8 mouse cellular contexts compared by ENCODE assay signal in genomic region chr4:126227077-126227761, GRCm38 (mm10). TPM values are rescaled to one million over a fixed set of nuclear protein-coding genes. Genes with fewer than 3 reads are reported as not detected.
A peak's percentile ranks its signal among the peaks of the same experiment; 100 is the strongest.
DNase-seq lines count a peak whose midpoint lies in the region; ATAC-seq and TF ChIP-seq lines count a peak whose summit lies in the region.

No protein-coding gene starts in this region.

- H3K9me3 ChIP-seq in hindbrain, embryonic 16.5 days (ENCODE audit: control insufficient read depth, low read length) = no peaks in the 10 kb centered on the region

- H3K27ac ChIP-seq in gastrocnemius, adult 2 months = peak overlapping the region; percentile 92
- H3K27ac ChIP-seq in hindbrain, embryonic 16.5 days (ENCODE audit: low read depth, low read length) = peak overlapping the region; percentile 34

- peak overlapping the region; percentile 53; the same call in 1 of the 2 replicates for H3K9ac ChIP-seq in hindbrain, embryonic 16.5 days (ENCODE audit: low read depth, low read length)

- H3K27me3 ChIP-seq in hindbrain, embryonic 16.5 days (replicated peaks; ENCODE audit: control insufficient read depth, insufficient read depth, low read length) = no peaks in the 10 kb centered on the region

- peak; percentile 79 for ATAC-seq in hindbrain, embryonic 16.5 days

- H3K4me1 ChIP-seq in hindbrain, embryonic 16.5 days (ENCODE audit: control insufficient read depth, insufficient read depth, low read depth, low read length) = peaks cover 6% of the 10 kb centered on the region

- peak; percentile 97 for TF ChIP-seq CTCF in gastrocnemius, adult 2 months (IDR thresholded peaks at IDR 0.05)

- peak; percentile 53 for DNase-seq in WW6 (ENCODE audit: low read depth, low spot score)
- DNase-seq in cerebellum, postnatal 4 days (ENCODE audit: low spot score in 2 of 2) = peak; percentile 88 to 94
- DNase-seq in gastrocnemius, adult 2 months = peak; percentile 92
- DNase-seq in left cerebral cortex, adult 11 months (ENCODE audit: low spot score) = peak; percentile 77
- peak; percentile 85 to 93 for DNase-seq in lung, postnatal 4 days
- DNase-seq in retina, postnatal 1 day = peak; percentile 91
- DNase-seq in urinary bladder, adult 2 months (ENCODE audit: low spot score) = peak; percentile 67

- 4% methylated on average over 18 of the region's 18 CpGs for WGBS in hindbrain, embryonic 16.5 days

- intact Hi-C loops in gastrocnemius, adult 2 months (cut with DNase I) = loop anchor here (1.0 to 5.0 kb wide), 3 partner anchors 35 to 82 kb away; partner anchors contain the start of gene Trappc3

- peak overlapping the region; percentile 70 for H3K4me3 ChIP-seq in gastrocnemius, adult 2 months
- peak overlapping the region; percentile 30 for H3K4me3 ChIP-seq in hindbrain, embryonic 16.5 days (ENCODE audit: low read length)

- peaks cover 10% of the 10 kb centered on the region for H3K36me3 ChIP-seq in hindbrain, embryonic 16.5 days (ENCODE audit: control insufficient read depth, insufficient read depth, low read length)

- peak overlapping the region; percentile 64 for H3K4me2 ChIP-seq in hindbrain, embryonic 16.5 days (ENCODE audit: low read length)

RNA-seq across cellular contexts. Expression of gene Thrap3, which starts 24.7 kb away (rescaled TPM):
- total RNA-seq in gastrocnemius, adult 2 months (2021) = 100 to 1,000 TPM; 102 to 108 TPM
- 107 and 120 TPM in 2 replicates for polyA plus RNA-seq in hindbrain, embryonic 16.5 days (2015; fragmentation: Nextera tagmentation; extraction: Ambion mirVana)
- polyA plus RNA-seq in urinary bladder, adult 2 months (2012; rRNA removed) = 111 and 130 TPM in 2 replicates

RNA-seq across cellular contexts. Expression of gene Map7d1, which starts 28.9 kb away (rescaled TPM):
- 100 to 1,000 TPM; 177 to 199 TPM for total RNA-seq in gastrocnemius, adult 2 months (2021)
- 59.8 and 71.7 TPM in 2 replicates for polyA plus RNA-seq in hindbrain, embryonic 16.5 days (2015; fragmentation: Nextera tagmentation; extraction: Ambion mirVana)
- polyA plus RNA-seq in urinary bladder, adult 2 months (2012; rRNA removed) = 103 and 127 TPM in 2 replicates

RNA-seq across cellular contexts. Expression of gene Trappc3, which starts 34.9 kb away (rescaled TPM):
- total RNA-seq in gastrocnemius, adult 2 months (2021) = 10 to 100 TPM; 18.6 to 24.3 TPM
- polyA plus RNA-seq in hindbrain, embryonic 16.5 days (2015; fragmentation: Nextera tagmentation; extraction: Ambion mirVana) = 179 and 199 TPM in 2 replicates
- polyA plus RNA-seq in urinary bladder, adult 2 months (2012; rRNA removed) = 85.7 and 101 TPM in 2 replicates

RNA-seq across cellular contexts. Expression of gene Col8a2, which starts 59.4 kb away (rescaled TPM):
- total RNA-seq in gastrocnemius, adult 2 months (2021) = 1 to 10 TPM in 1 of 2 experiments, under 1 TPM in 1; 0.74 to 6.0 TPM
- 5.8 and 6.8 TPM in 2 replicates for polyA plus RNA-seq in hindbrain, embryonic 16.5 days (2015; fragmentation: Nextera tagmentation; extraction: Ambion mirVana)
- polyA plus RNA-seq in urinary bladder, adult 2 months (2012; rRNA removed) = 17.6 and 22.6 TPM in 2 replicates

Comparison
In these comparisons a context has a peak if more than half of its experiments do, and no peak if none do; other contexts are left out.
1. Peak in every context shown above with its lines: DNase-seq, ATAC-seq, H3K4me3 ChIP-seq and H3K27ac ChIP-seq.